Mouse (Mus musculus) frontal cortex, postnatal 10 days (tissue): ENCODE data around the gene Mrpl12.
"Not testable (repeated sequence)": the region's sequence is repeated elsewhere in the genome, so short reads cannot be mapped to it uniquely, and the experiment has no call there.

Experiments used
- DNase-seq, 2 experiments: peaks; one replicate each; pipeline ENCODE4 v3.0.0; 2022; ENCODE audit warnings: low spot score in 2 of 2, mixed read lengths in 1 of 2

Mrpl12 gene

DNA sequence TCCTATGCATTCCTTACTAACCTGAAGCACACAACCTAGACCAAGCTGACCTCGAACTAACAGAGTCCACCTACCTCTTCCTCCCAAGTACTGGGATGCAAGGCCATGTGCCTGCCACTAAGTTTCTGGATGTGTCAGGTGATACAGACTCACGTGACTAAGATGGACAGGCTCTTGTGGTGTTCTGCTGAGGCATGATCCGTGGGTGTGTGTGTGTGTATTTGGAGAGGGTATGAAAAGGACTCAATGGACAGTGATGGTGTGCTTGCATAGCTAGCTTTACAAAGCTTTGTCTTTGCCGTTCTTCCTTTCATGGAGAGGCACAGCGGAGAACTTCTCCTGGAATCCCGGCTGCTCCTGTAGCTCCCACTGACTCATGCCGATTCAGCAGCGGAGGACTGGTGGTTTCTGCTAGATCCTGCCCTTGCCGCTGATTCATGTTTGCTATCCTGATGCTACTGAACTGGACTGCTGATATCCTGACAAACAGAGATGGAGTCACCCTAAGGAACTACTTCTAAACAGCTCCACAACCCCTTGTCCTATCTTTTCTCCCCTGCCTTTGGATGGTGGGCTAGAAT lies 24.0 kb downstream of the Mrpl12 start:
- DNase-seq: no peak

DNA sequence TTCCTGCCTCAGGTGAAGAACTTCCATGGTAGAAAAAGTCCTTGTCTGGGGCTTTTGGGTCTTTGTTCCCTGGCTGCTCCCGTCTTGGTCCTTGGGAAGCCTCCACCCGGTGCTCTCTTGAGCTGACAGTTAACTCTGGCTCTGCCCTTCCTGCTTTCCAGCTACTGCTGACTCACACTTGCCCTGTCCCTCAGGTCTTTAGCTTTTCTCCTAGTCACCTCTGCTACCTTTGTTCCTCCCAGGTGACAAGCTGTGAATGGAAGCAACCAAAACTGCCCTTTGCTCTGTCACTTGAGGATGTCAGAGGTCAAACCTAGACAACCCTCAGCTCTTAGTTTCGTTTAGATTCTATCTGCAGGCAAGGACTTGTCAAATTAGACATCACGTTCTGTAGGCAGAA lies 25.5 kb downstream of the Mrpl12 start:
- DNase-seq: no peak

DNA sequence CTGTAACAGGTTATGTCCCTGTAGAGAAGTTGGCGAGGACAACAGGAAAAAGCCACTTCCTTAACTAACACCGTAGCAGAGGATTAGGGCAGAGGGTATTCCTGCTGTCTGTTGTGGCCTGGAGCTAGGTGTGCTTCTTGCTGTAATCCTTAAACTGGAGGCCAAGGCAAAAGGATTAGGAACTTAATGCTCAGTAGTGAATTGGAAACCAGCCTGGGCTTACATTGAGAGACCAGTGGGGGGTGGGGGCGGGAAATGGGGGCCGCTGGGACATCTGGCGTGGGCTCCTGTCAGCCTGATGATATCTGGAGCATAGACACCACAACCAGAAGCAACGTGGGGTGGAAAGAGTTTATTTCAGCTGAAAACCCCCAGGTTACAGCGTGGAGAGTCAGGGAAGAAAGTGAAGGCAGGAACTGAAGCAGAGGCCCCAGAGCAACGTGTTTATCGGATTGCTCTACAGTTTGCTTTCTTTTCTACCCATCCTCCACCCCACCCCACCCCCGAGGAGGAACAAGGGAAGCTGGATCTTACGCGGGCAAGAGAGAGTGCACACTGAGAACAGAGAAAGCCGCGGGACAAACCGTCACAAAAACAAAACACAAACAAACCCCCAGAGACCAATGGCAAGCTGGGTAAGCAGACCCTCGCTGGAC lies 26.1 kb downstream of the Mrpl12 start:
- DNase-seq: no peak

DNA sequence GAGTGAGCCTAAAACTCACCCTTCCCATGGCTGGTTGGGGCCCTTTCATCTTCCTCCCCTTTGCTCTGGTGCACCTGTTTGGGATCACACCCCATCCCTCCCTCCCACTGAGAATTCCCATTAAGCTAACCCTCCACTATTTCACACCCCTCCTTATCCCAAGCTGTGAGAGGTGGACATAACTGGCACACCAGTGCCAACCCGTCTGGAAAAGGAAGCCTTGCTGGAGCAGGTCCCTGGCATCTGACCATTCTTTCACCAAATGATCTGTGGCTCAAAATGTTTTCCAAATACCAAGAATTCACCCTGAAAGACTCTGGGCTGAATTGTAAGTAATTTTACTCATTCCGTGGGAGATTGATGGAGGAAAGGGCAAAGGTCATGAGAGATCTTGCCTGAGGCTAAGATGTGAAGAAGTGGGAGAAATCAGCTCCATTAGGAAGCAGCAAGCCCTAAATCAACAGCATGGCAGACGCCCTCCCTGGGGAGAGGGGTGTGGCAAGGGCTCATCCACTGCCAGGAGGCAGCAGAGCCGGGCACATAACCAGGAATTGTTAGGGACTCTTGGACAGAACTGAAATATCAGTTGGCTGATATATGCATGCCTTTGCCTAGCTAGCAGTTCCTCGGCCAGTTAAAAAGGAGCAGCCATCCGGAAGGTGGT lies 28.5 kb downstream of the Mrpl12 start:
- no peak for DNase-seq

DNA sequence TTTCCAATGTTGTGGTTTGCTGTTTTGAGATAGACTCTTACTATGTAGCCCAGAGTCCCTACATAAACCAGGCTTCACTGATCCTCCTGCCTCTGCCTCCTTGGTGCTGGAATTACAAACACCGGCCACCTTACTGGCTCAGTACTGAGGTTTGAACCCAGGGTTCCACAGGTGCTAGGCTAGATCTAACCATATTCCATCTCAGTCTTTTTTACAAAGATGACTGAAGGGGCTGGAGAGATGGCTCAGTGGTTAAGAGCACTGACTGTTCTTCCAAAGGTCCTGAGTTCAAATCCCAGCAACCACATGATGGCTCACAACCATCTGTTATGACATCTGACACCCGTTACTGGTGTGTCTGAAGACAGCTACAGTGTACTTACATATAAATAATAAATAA lies 29.8 kb downstream of the Mrpl12 start:
- not testable (repeated sequence) for DNase-seq

DNA sequence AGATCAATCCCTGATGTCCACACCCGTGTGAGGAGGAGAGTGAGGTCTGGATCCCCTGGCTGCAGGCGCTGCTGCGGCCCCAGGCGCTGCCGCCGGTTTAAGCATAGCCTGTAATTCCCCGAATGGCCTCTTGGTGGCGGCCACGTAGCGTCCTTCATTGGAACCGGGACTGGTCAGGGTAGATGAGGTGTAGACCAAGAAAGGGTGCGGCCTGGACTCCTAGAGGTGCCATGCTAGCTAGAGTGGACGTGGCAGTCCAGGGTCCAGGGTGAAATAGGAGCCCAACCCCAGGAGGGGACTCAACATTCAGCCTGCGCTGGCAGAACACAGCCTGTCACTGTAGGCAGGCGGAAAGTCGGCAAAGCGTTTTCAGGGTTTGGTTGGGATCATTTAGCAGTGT lies 31.2 kb downstream of the Mrpl12 start:
- peak; percentile 52 to 78 for DNase-seq

DNA sequence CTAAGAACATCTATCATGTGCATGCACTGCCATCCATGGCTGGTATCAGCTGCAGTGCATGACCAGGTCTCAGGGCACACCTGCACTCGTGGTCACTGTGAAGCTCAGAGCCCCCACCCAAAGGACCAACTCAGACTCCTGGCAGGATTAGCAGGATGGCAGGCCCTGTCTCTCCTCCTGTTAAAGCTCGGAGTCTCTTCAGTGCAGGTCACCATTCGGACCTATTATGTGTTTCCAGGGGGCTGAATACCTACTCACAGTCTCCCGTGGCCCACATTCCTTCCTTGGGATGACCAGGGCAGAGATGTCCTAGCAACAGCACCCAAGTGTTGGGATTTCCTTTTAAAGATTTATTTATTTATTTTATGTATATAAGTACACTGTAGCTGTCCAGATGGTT lies 32.7 kb downstream of the Mrpl12 start:
- DNase-seq: no peak

DNA sequence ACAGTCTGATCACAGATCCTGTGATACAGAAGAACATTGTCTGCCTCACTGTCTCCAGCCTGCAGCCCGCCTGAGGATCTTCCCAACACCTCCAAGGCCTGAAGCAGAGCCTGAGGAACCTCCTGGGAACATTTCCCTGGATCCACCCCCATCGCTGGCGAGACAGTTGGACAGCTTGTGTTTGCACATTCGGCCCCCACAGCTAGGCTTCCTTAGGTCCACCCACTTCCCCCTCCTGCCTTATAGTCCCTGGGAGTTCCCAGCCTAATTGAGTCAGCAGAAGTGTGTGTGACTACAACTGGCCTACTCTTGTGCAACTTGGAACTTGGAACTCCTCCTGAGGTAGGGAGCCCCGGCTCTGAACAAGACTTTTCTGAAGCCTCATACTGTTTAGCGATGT lies 33.6 kb downstream of the Mrpl12 start:
- peak; percentile 46 to 64 for DNase-seq

DNA sequence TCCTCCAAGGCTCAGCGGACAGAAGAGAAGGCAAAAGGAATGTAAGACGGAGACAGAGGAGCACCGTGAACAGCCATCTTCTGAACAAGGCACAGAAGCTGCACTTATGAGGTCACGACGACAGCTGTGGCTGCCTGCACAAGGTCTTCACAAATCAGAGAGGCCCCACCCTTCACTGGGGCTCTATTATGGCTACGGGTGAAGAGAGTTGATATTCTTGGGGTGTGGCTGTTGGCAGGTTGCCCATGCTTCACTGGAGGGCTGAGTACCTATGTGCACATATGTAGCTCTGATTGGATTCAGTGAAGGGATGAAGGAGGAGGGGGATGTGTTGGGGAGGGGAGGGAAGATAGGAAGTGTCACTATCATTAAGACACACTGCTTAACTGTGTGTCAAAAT lies 34.1 kb downstream of the Mrpl12 start:
- no peak for DNase-seq

DNA sequence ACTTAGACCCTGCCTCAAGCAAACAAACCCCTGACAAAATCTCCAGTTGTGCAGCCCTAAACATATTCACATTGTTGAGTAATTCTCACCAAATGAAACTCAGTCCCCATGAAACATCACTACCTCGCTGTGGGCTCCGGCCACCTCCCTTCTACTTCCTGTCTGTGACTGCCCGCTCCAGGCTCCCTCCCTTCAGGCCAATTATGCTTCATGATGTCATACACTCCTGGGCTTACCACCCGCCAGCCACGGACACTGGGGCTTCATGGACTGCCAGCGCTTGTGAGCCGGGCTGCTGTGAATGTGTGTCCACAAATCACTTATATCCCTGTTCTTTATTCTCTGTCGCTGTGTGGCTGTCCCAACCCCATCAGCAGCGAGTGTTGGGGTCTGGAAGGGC lies 35.3 kb downstream of the Mrpl12 start:
- no peak for DNase-seq

DNA sequence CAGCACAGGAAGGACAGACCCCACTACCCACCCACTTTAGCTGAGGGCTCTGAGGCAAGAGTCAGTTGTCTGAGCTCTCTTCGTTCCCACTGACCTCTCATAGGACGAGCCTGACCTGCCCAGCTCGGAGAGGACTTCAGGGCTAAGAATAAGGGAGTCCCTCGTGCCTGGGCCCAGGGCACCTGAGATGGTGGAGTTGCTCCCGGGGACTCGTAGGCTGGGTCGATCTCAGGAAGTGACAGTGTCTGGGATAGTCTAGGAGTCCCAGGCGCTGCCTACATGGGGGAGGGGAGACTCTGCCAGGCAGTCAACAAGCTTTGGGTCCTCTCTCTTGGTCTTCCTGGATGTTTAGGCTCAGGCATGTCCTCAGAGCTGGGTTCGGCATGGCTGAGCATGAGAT lies 36.1 kb downstream of the Mrpl12 start:
- no peak for DNase-seq

DNA sequence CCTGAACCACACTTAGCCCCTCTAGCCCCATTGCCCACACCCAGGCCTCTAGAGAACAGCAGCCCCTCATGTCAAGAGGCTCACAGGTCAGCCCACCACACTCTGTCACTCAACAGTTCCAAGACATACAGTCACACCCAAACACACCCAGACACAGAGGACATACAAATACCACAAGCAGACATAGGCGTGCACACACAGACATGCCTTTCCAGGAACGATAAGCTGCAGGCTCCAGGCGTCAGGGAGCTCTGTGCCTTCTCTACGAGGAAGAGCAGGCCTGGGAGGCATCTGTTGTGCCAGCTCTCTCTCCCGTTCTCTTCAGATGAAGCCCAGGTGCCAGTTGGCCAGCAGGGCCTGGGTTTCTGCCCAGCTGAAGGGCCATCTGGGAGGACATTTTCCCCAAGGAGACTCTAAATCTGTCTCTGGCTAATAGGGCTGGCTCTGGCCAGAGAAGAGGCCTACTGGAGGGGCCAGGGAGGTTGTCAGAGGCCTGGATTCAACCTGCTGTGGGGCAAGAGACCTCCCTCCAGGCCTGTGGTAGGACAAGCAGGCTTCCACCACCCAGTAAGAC lies 36.6 kb downstream of the Mrpl12 start:
- no peak for DNase-seq

DNA sequence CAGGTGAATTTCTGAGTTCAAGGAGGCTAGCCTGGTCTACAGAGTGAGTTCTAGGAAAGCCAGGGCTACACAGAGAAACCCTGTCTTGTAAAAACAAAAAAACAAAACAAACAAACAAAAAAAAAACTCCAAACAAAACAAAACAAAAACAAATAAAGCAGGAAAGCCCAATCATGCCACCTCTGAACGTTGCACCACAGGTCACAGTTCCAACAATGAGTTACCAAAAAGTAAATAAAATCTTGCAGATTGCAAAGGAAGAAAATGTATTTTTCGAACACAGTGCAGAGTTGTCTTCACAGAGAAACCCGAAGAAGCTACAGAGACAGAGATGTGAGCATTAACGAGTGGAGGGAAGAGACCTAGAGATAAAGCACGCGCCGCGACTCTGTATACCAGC lies 38.2 kb downstream of the Mrpl12 start:
- no peak for DNase-seq

DNA sequence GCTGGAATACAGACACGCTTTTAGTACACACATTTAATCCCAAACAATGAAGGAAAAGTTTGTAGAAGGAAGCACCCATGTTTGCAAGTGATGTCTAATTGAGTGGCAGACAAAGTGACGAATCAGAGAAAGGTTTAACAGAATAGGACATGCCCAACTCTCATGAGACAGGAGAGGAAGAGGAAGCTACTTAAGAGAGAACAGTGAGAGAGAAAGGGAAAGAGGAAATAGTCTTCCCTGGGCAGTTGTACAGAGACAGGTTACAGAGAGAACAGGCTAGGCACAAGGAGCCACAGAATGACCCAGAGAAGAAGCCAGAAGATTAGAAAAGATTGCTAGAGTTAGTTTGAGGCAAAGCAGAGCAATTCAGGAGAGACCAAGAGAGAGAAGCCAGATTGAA lies 41.5 kb downstream of the Mrpl12 start:
- DNase-seq: no peak

DNA sequence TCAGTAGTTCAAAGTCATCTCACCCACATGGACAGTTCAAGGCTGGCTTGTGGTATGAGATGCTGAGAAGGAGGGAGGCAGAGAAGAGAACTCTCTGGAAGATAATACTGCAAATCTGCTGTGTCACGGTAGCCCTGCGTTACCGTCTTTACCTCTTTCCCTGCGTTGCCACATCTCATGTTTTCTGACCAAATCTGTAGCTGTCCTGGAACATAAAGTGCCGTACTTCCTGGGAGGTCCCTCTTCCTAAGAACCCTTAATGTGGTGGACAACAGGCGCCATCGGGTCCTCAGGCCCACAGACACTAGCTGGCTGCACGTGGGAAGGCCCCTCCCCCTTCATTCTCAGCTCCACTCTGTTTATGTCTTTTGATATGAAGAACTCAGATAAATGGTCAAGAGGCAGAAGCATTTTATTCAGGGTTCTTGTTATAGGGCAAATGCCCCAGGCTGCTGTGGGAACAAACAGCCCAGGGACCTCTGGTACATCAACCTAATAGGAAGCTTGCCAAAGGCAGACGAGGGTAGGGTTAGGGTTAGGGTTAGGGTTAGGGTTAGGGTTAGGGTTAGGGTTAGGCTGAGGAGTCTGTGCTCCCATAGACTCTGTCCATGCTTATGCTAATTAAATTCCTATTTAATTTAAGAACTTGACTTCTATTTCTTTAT lies 43.4 kb downstream of the Mrpl12 start:
- no peak for DNase-seq

DNA sequence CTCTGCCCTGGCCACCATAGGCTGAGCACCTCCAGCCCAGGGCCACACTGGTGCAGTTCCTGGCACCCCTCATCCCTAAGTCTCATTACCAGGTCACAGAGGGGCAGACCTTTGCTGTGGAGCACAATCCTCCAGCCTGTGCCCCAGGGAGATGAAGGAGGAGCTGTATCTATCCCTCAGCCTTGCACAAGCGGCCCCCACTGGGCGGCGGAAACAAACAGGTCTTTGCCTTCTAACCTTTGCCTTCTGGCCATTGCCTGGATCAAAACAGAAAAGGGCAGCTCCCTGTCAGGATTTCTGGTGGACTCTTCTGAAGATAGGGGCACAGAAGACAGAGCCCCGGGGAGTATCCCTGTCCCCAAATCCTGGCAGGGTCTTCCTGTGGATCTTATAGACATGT lies 44.5 kb downstream of the Mrpl12 start:
- DNase-seq: no peak

DNA sequence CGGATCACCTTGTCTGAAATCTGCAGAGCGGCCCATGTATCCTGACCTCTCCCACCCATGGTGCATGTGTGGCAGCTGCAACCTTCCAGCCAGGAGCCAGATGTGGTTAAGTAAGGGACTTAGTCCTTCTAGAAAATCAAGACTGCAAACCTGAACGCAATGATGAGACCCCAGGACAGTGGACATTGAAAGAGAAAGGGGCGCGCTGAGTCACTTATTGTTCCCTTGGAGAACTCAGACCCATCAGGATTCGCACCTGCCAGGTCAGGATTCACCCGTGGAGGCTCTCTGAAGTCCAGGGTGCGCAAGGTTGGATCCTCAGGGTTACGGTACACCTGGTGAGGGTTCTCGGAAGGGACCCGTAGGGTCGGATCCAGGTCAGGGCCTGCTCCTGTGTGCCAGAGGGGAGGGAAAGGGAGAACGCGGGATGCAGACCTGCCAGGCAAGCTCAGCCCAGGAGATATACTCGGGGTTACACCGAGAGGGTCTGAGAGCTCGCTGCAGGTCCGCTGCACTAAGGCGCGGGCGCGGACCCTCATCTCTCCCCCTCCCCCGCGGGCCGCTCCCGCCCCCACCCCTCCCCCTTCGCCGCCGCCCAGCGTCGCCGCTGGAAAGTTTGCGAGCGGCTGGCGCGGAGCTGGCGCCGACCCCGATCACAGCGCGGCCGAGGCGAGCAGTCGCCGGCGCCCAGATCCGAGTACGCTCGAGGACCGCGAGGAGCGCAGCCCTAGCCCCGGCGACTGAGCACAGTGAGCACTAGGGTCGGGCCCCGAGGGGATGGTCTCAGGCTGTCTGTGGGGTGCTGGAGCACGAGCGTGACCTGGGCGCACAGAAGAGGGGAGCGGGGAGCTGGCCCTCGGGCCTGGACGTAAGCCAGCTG lies 45.9 kb downstream of the Mrpl12 start, which contains the start of gene Gcgr:
Gcgr (plus strand) TSS at position 615 of the 880 bp plus-strand sequence.
- DNase-seq: no peak

DNA sequence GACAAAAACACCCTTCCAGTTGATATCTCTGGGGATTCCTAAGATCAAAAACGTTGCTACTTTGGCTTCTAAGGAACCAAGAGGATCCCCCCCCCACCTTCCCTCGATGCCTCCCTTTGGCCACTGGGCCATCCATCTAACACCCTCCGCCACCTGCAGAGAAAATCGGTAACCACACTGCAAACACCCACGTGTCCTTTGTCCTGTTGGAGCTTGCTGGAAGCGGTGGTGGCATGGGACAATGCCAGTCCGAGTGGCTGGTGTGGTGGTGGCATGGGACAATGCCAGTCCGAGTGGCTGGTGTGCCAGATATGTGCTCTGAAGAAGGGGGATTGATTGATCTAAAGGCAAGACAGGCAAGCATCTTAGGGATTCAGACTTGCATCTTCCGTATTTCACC lies 47.2 kb downstream of the Mrpl12 start:
- DNase-seq: no peak

DNA sequence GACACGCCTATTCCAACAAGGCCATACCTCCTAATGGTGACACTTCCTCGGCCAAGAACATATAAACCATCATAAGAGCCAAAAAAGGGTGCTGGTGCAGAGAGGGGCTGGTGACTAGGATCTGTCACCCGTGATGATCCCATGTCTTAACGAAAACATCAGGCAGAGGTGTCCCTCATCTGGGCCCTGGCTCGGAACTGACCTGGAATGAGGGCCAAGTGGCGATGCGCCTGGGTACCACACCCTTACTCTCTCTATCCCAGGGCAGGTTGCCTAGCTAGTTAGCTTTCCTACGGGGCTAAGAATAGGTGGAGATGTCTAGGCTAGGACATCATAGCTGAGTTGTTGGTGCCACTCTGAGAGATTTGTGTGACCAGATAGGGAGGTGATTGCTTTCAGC lies 49.7 kb downstream of the Mrpl12 start:
- no peak for DNase-seq

DNA sequence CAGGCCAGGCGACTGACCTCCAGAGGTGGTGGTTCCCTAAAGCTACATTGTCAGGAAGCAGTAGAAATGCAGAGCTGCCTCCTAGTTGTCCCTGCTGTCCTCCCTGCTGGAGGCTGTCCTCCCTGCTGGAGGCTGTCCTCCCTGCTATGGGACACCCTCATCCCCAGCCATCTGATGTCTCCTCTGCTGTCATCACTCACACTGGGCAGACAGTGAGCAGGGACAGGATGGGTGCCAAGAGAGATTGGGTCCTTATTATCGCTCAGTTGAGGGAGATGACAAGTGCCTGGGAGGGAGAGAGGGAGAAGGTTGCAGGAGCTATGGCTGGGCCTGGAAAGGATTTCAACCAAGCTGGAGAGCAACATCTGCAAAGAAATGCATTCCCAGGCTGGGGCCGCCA lies 50.7 kb downstream of the Mrpl12 start:
- no peak for DNase-seq

DNA sequence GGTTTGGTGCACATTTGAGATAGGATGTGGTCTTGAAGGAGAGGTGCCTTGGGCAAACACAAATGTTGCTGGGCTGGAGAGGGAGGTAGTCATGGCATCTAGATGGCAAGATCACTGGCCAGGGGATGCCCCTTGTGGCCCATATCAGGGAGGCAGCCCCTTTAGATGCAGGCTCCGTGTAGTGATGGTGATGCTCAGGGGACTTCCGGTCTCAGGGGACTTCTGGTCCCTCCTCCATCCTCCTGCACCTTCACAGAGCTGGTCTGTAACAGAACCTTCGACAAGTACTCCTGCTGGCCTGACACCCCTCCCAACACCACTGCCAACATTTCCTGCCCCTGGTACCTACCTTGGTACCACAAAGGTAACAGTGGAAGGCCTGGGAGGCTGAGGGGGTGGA lies 51.4 kb downstream of the Mrpl12 start:
- DNase-seq: no peak

DNA sequence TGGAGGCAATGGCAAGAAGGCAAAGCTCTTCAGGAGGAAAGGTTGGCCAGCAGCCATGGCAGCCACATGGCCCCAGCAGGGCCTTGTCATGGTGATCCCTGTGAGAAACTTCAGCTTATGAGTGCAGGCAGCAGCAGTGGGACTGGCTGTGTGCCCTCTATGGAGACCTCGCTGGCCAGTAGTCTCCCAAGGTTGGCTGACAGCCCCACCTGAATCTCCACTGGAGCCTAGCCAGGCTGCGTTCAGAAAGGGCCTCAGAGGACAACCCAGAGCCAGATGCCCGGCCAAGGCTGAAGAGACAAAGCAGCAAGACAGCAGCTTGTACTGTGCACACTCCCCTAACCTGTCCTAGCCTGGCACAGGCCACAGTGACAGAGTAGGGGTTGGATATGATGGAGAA lies 54.1 kb downstream of the Mrpl12 start:
- no peak for DNase-seq
